Mouse (Mus musculus) right cerebral cortex, adult 2 months (tissue): Measurements from ENCODE around the gene Pcdh19.
A peak's percentile ranks its signal among the peaks of the same experiment; 100 is the strongest.

Experiments used
- DNase-seq, 2 experiments: peaks; one replicate each; pipeline ENCODE4 v3.0.0; 2021 to 2022; ENCODE audit warnings: low spot score in 2 of 2

The Pcdh19 gene

GRCm38 (mm10) chrX:133657308-133658302 is 31.2 kb downstream of the Pcdh19 start:
- peak in 1 of 2 experiments; percentile 14 for DNase-seq

DNA sequence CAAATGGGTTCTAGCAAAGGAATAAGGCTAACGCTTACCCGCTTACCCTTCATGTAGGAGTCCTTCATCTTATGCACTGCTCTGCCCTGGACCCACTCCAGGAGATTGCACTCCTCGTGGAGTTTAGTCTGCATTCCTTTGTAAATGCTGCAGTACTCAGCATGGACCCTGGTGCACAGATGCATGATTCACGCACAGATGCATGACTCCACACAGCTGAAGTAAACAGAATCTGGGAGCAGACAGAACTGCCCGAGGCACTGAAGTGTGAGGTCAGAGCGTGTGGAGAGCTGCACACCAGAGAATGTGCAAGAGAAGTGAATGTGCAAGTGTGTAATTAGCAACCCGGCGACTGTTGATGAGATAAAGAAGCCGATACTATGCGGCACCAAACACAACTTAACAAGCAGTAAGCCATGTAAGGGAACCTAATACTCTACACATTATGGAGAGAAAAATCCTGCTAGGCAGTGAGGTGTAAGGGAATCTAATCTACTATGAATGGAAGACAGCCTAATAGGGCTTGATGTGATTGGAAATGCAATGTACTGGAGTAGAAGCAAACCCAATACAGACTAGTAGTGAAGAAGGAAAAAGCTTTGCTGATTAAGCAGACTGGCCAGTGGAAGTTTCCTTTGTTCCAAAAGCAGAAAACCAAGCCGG is 32.8 kb downstream of the Pcdh19 start:
- no peak for DNase-seq

GRCm38 (mm10) chrX:133655196-133655595 is 33.6 kb downstream of the Pcdh19 start:
- DNase-seq, result no peak

DNA sequence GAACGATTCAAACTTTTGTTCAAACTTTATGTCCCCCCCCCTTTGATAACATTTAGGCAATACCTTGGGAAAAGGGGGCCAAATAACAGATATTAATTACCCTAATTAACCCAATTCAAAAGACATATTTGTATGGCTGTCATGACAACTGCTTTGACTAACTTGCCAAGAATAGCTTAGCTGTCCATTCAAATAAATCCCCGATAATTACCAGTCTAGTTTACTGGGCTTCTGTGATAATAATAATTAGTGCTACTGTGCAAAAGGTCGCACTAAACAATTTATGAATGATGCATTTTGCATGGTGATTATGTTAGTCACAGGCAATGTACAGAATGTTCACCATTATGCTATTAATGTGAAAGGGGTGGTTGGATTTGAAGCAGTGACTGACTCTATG is 35.7 kb downstream of the Pcdh19 start:
- no peak for DNase-seq

DNA sequence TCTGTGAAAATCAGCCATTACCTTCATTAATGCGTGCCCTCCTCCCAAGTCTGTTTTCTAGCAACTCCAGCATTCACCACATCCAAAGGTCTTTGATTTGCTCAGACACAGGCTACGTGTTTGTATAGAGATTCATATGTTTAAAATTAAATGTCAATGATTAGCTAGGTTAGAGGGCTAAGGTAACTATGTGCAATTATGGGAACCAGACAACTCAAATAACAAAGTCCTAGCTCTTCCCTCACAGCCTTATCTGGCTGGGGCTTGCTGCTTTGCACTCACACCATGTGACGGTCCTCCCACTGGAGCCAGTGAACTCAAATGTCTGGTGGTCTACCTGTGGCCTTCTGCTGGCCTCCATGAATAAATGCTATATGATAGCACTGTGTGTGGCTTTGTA is 38.4 kb downstream of the Pcdh19 start:
- DNase-seq, result no peak

DNA sequence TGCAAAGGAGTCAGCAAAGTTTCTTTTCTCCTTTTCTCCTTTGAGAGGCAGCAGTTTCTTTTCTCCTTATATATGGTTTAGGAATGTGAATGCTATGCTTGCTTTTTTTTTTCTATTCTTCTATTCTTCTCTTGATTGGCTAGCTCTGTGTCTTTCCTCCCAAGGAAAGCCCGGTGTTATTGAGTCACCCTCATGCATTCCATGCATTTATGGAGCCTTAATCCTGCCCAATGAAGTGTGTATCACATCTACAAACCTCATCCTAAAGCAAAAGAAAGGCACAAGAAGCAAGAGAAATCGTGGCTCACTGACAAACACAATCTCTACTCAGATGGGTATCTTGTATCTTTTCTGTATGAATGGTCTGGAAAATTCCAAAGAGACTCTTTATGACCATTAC is 41.0 kb downstream of the Pcdh19 start:
- DNase-seq, result no peak

DNA sequence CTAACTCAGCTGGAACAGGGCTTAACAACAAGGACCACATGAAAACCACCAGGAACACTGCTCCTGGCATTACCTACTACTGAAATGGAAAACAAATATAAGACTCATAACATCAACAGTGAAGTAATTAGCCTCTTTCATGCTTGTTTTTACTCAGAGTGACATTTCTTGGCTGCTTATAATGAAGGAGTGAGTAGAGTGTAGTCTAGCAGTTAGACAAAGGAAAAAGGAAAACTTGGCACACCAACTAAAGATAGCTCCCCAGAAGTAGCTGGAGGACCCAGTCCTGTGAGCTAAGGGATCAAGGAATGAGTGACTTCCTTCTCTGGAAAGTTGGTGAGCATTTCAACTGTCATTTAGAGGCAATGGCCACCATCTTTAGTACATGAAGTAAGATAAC is 49.3 kb downstream of the Pcdh19 start:
- no peak for DNase-seq

DNA sequence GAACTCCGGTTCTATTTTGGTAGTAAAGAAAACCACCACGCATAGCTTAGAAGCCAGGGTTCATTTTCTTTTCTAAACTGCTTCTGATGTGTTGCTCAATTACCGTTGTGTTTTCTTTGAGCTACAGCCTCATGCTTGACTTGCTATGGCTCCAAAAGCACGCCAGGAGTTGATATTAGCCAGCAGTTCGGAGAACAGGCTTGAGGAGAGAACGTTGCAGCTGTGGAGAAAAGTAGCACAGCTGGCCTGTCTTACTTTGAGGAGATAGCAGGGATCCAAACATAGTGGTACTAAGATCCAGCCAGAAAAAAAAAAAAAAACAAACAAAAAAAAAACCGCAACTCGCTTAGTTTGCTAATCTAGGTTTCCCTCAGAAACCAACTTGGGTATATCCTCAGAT is 59.2 kb downstream of the Pcdh19 start:
- no peak for DNase-seq

DNA sequence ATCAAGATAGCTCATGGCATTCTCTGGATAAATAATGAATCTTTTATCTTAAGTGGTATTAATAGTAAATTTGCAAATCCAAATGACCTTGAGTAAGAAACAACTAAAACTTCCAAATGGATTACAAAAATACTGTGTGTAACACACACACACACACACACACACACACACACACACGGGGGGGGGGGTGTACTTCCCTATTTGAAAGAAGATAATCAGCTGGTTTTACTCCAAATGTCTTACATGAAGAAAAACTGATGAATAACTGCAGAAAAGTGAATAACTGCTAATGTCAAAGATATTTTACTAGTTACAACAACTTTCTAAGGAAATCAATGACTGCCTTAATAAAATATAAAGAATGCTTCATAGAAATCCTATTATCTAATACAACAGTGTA is 70.6 kb downstream of the Pcdh19 start:
- DNase-seq, result no peak

DNA sequence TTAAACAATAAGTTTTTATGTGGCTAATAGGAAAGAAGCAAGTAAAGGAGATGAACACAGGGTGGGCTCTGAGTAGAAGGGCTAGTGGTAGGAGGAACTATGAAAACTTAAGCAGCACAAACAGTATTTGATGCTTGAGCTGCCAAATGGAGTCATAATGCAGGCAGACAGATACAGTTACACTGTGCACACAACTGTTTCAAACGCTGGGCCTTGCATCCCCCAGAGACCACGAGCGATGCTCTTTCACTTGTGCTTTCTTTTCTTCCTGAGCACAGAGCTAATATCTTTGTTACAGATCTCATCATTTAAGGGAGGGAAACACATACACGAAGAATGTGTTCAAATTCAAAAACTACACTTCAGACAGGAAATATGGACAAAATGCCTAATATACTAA is 83.0 kb downstream of the Pcdh19 start:
- no peak for DNase-seq

- no peak for DNase-seq
These were observed 84.5 kb downstream of the Pcdh19 start for GRCm38 (mm10) chrX:133604272-133604671.

GRCm38 (mm10) chrX:133602068-133602467 is 86.7 kb downstream of the Pcdh19 start:
- DNase-seq, result no peak

GRCm38 (mm10) chrX:133601658-133602057 is 87.1 kb downstream of the Pcdh19 start:
- no peak for DNase-seq

DNA sequence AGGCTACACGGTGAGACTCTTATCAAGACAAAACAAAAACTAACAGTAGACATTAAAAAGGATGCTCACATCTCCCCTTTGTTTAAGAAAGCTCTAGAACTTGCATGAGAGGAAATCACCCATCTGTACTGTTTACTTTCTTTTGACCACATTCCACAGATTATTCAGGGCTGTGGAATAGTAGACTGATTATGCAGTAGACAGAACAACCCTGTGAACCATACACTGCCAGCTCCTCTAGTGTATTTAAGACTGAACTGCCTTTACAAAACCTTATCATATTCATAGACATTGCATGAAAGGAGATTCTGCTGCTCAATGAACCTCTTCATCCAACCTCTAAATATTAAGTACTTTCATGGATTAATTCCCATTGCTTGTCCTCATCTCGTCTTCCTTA is 87.6 kb downstream of the Pcdh19 start:
- DNase-seq, result no peak

DNA sequence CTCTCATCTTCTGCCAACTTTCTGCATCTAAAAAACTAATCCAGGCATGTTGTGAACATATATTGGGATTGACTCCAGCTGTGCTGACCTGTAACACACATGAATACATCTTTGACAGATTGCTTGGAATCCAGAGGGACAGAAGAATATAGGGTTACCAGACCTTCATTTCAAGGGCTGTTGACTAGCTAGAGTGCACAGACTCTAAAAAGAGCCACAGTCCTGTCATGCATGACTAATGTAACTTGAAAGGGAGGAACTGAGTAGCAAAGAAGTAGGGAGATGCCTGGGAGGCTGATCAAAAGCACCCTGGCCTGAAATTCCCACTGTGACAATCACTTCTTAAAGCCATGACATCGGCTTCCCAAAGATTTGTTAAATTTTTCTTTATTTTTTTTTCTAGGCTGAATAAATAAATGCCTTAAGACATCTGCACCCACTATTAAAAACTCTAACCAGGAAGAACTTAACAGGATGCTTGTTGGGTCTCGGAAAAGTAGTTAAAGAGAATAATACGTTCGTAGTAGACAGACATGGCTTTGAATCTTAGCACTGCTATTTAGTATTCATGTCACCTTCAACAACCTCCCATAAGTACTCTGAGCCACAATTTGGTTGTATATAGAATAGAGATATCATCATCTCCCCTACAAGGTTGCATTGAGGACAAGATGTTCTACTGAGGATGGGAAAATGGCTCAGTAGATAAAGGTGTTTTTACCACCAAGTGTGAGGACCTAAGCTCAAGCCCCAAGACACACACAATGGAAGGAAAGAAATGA is 113.0 kb downstream of the Pcdh19 start:
- DNase-seq, result no peak

- peak in 1 of 2 experiments; percentile 2 for DNase-seq
These were observed 123.4 kb downstream of the Pcdh19 start for GRCm38 (mm10) chrX:133565355-133565754.
